Mouse (Mus musculus) gastrocnemius, postnatal 36 days (tissue): ENCODE data around the gene Mpnd. TPM values are rescaled to one million over a fixed set of nuclear protein-coding genes. Genes with fewer than 3 reads are reported as not detected.

ENCODE experiments used
- DNase-seq, 2 experiments: peaks; one replicate each; pipeline ENCODE4 v3.0.0; 2022
- intact Hi-C: fragments of 180-260 bp; cut with DNase I; formaldehyde crosslinking; loops from one replicate; pipeline ENCODE4 v1.15.1; 2025
- total RNA-seq, 2 experiments: library from RNA; stranded (reverse); gene quantifications; 2 replicates each; pipeline ENCODE4 v1.2.3; 2021

Gene Mpnd
- total RNA-seq, 2 experiments from 2014 or later: 40.6 to 50.2 TPM

- intact Hi-C loops: no loop called here
- DNase-seq: peak; percentile 73 to 76
Observed at GRCm38 (mm10) chr17:55976255-55976862, 29.2 kb upstream of the Mpnd start.

GRCm38 (mm10) chr17:55977301-55977700 is 28.2 kb upstream of the Mpnd start:
- intact Hi-C loops: no loop called here

DNA sequence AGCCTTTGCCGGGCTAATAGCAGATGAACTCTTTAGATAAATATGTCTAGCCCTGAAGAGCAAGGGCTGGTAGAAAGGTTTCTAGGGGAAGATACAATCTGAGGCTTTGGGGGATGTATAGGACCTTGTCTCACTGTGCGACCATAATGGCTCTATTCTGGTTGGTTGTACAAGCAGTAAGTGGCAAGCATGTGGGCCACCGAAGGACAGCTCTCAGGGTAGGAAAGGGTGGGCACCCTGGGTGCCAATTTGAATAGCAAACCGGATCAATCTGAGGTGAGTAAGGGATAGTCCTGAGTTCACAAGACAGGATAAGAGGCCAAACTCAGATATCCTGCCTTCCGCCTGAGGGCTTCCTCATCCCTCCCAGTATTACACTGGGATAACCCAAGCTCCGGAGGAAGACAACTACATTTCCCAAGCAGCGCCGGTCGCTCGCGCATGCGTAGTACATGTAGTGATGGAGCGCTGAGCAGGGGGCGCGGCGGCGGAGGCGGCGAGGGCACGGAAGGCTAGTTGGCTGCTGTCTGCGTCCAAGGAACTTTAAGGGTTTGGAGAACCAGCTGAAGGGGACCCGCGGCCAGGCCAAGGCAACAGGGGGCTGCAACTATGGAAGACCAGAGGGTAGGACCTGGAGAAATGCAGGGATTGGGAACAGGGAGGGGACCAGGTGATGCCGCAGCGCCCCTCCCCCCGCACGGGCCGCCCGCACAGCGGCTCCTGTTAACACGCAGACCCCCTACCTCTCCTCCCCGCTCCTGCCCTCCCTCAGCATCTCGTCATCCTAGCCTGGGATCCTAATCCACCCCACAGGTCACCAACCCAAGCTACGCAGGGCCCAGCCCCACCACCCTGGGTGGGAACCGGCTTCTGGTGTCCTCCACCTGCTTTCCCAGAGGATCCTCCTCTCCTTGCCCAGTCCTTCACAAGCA is 19.2 kb upstream of the Mpnd start, which contains the start of gene Fsd1:
Fsd1 (plus strand) TSS at position 480 of the 932 bp plus-strand sequence.
- intact Hi-C loops: no loop called here
- DNase-seq: no peak

More at GRCm38 (mm10) chr17:55977301-55977700, 28.2 kb upstream of the Mpnd start:
- no peak for DNase-seq

DNA sequence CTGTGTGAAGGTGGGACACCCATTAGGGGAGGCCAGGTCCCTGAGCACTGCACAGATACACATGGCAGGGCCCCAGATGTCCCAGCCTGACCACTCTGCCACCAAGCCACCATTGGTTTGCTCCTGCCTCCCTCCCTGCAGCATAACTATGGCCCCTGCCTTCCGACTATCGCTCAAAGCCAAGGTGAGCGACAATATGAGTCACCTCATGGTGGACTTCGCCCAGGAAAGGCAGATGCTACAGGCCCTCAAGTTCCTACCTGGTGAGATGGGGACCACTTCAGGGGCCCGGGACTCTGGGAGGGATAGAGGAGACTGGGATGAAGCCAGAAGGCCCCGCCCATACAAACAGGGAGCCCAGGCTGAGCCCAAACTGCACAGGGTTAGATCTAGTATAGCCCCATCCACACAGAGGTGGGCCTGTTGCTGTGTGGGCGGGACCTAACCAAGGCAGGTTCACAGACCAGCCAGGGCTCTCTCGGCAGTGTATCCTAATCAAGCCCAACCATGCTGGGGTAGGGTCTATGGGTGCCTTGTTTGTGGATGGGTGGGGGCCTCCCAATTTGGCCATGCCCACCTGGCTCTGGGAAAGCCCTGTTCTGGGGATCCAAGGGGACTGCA is 15.1 kb upstream of the Mpnd start:
- intact Hi-C loops: no loop called here
- no peak for DNase-seq

- peak in 1 of 2 experiments; percentile 34 for DNase-seq
- intact Hi-C loops: no loop called here
Observed at GRCm38 (mm10) chr17:55996007-55996406, 9.5 kb upstream of the Mpnd start.

GRCm38 (mm10) chr17:55999794-56000499 is 5.6 kb upstream of the Mpnd start:
- no peak for DNase-seq
- intact Hi-C loops: no loop called here

GRCm38 (mm10) chr17:56003000-56003399 is 2.5 kb upstream of the Mpnd start:
- DNase-seq: no peak
- intact Hi-C loops: no loop called here

GRCm38 (mm10) chr17:56006956-56007355 is 1.4 kb downstream of the Mpnd start:
- DNase-seq: no peak
- intact Hi-C loops: no loop called here

DNA sequence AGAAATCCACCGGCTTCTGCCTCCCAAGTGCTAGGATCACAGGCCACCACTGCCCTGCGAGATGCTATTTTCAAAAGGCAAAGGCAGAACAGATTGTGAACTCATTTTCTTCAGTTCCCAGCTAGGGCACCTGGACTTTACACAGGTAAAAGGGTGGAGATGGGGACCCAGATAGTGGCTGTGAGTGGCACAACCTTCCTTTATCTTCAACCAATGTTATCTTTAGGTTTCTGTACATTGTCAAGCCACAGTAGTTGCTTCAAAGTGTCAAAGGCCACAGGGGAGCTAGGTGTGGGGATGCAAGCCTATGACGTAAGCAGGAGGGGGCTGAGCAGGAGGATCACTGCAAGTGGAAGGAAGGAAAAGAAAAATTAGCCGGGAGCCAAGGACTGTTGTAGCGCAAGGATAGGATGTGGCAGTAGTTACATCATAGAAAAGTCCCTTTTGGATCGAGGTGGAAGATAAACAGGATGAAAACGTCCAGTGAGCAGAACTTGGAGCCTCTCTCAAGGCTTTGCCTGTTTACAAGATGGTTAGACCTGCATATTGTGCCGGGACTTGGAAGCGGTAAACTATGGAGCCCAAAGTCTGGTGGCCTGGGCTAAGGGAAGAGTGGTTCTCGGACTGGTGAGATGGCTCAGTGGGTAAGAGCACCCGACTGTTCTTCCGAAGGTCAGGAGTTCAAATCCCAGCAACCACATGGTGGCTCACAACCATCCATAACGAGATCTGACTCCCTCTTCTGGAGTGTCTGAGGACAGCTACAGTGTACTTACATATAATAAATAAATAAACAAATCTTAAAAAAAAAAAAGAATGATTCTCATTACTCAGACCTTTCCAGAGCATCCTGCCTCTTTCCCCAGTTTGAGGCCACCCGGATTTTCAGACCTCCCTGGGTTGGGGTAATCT is 2.2 kb downstream of the Mpnd start:
- no peak for DNase-seq
- intact Hi-C loops: no loop called here

DNA sequence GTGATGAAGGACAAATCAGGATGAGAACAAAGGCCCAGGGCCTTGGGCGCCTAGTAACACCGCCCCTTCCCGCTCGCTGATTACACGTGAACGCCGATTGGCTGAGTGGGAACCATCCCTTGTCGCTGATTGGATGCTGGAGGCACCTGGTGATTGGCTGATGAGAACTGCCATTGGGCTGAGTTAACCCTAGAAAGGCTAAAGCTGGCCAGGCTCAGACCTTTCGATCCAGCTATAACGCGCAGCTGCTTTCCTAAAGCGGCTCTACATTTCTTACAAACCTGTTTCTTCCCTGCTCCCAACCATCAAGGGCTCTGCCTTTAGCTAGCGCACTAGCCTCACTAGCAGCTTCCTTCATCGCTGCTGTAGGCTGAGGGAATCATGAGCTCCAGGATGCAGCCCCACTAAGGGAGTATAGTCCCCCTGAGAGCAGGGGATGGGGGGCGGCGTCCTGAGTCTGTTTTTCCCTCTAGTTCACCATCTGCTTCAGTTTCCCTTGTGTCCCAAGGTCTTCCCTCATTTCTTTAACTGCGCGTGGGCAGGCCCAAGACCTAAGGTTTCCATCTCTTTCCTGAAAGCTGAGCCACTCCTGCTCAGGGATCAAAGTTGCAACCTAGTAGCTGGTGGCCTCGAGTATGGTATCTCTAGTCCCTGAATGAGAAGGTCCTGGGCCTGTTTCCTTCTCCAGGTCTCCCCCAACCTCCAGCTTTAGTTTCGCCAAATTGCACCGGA is 3.0 kb downstream of the Mpnd start:
- intact Hi-C loops: no loop called here
- peak; percentile 81 to 90 for DNase-seq

DNA sequence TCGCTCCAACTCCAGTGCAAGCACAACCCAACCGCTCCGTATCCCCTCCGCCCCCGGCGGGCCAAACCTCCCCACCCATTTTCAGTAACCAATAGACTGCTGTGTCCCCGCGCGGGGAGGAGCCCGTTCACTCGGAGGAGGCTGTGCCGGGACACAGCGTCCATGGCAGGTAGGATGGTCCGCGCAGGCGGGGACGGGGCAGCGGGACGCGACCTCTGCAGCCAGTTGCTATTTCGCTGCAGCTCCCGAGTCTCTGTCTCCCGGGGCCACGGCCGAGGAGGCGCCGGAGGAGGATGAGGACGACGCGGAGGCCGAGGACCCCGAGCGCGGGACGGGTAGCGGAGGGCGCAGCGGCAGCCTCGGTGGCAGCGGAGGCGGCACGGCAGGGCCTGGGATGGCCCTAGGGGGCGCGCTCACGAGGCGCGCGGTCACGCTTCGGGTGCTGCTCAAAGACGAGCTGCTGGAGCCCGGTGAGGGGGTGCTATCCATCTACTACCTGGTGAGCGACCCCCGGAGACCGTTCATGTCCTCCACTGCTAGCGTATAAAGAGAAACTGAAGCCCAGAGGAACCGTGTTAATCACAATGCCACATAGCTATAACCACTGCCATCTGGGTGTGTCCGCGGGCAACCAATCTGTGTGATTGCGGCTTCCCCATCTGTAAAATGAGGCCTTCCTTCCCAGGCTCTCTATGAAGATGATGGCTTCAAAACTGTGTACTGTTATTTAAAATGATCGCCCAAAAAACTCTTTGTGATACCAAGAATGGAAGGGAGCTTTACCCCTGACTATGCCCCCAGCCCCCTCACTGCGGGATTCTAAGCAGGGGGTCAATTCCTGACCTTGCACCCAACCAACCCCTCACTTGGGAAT is 3.8 kb downstream of the Mpnd start:
- intact Hi-C loops: no loop called here
- DNase-seq: peak; percentile 86 to 91

- no peak for DNase-seq
- intact Hi-C loops: loop anchor here (1.0 kb wide), 1 partner anchor 35 kb away; no protein-coding TSS in a partner anchor
Observed at GRCm38 (mm10) chr17:56009962-56010240, 4.4 kb downstream of the Mpnd start.

DNA sequence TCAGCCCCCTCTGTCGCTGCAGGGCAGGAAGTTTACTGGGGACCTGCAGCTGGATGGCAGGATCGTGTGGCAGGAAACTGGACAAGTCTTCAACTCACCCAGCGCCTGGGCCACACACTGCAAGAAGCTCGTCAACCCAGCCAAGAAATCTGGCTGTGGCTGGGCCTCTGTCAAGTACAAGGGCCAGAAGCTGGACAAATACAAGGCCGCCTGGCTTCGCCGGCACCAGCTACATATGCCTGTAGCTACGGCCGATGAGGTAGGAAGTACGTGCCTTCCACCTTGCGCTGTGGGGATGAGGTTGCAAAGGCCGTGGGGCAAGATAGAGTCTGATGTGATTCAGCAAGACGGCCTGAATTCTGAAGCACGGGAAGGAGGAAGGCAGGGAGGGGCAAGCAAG is 4.7 kb downstream of the Mpnd start:
- DNase-seq: no peak
- intact Hi-C loops: loop anchor here (1.0 kb wide), 1 partner anchor 35 kb away; no protein-coding TSS in a partner anchor

DNA sequence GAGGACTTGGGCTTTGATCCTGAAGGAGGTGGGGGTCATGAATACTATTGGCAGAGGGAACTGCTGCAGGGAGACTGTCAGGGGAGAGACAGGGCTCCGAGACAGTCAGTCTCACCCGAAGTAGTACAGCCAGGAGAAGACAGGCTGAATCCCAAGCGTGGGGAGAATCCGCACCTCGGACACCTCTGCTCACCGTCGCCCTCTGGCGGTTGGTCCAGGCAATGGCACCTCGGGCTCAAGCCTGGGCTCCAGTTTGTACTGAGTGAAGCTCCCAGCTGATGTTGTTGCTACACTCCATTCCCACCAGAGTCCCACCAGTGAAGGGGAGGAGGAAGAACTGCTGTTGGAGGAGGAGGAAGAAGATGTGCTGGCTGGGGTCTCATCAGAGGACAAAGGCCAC is 5.2 kb downstream of the Mpnd start:
- DNase-seq: peak; percentile 76 to 81
- intact Hi-C loops: loop anchor here (1.0 kb wide), 1 partner anchor 35 kb away; no protein-coding TSS in a partner anchor

DNA sequence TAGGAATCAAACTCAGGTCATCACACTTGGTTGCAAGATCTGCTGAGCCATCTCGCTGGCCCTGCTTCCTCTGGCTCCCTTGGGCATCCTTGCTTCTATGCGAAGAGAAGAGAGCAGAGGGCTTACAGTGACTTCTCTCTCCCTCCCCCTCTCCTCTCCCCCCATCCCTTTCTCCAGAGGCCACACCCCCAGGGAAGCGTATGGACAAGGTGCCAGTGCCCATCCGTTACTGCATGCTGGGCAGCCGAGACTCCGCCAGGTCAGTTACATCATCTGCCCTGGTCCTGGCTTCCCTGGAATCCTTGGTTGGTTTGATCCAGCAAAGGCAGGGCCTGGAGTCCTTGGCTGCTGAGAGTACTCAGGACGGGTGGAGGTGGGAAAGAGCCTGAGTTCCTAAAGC is 5.9 kb downstream of the Mpnd start:
- DNase-seq: no peak
- intact Hi-C loops: no loop called here

- no peak for DNase-seq
- intact Hi-C loops: no loop called here
Observed at GRCm38 (mm10) chr17:56015293-56015692, 9.8 kb downstream of the Mpnd start.

GRCm38 (mm10) chr17:56016382-56016781 is 10.9 kb downstream of the Mpnd start:
- no peak for DNase-seq
- intact Hi-C loops: no loop called here
